Mouse (Mus musculus): ENCODE data around the gene Spag8.

Spag8 gene

GRCm38 (mm10) chr4:43655656-43656338, 2.4 kb upstream of the Spag8 start:
- in situ Hi-C loops (cut with MboI, MseI) = loop anchor here (5.0 to 10.0 kb wide), 2 partner anchors 78 to 231 kb away; partner anchors contain the start of genes Fam166b, Gba2 and Rgp1

DNA sequence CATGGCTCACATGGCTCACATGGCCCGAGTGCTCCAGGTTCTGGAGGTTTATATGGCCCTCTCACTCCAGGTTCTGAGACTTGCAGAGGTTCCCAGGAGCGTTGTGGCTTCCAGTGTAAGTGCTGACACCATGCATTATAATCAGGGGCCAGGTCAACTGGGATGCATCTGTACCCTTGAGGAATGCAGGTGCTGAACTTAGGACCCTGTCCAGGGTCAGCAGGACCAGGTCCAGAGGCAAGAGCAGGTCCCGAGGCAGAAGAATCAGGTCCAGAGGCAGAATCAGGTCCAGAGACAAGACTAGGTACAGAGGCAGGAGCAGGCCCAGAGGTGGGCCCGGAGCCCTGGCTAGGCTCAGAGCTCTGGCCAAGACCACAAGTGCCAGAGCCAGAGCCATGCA, 668 bp downstream of the Spag8 start:
- in situ Hi-C loops (cut with MboI, MseI) = loop anchor here (10.0 kb wide), 1 partner anchor 228 kb away; the partner anchor contains the start of gene Fam166b

- in situ Hi-C loops (cut with MboI, MseI) = loop anchor here (10.0 kb wide), 1 partner anchor 225 kb away; the partner anchor contains the start of gene Fam166b
These were observed 3.6 kb downstream of the Spag8 start for GRCm38 (mm10) chr4:43649783-43650182.

DNA sequence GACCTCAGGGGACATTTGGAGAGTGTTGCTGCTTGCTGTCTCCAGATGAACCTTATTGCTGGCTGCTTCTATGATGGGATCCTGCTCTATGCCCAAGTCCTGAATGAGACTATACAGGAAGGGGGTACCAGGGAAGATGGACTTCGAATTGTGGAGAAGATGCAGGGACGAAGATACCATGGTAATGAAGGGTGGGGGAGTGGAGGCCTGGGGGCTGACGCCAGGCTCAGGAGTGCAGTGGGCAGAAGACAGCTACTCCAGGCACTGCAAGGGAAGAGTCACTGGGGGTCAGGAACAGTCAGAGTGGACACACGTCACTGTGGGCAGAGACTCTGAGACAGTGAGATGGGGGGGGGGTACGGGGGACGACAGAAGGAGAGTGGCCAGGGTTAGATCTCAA, 12.9 kb downstream of the Spag8 start:
- in situ Hi-C loops (cut with MboI, MseI) = no loop called here

DNA sequence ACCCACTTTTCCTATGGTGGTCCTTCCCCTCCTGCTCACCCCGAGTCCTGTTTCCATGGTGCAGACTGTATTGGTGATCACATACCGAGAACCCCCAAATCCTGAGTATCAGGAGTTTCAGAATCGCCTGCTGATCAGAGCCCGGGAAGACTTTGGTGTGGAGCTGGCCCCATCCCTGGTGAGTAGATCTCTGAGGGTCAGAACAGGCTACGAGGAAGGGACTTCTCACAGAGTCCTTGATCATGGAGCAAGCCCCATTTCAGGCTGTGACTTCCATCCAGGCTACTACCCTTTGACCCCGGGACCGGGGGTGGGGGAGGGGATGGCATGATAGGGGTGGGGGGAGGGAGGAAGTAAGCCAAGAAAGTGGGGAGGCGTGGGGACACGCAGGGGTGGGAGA, 13.3 kb downstream of the Spag8 start:
- in situ Hi-C loops (cut with MboI, MseI) = no loop called here

- in situ Hi-C loops (cut with MboI, MseI) = loop anchor here (5.0 kb wide), 1 partner anchor 81 kb away; no protein-coding TSS in a partner anchor
These were observed 16.6 kb downstream of the Spag8 start for GRCm38 (mm10) chr4:43636751-43637150.

DNA sequence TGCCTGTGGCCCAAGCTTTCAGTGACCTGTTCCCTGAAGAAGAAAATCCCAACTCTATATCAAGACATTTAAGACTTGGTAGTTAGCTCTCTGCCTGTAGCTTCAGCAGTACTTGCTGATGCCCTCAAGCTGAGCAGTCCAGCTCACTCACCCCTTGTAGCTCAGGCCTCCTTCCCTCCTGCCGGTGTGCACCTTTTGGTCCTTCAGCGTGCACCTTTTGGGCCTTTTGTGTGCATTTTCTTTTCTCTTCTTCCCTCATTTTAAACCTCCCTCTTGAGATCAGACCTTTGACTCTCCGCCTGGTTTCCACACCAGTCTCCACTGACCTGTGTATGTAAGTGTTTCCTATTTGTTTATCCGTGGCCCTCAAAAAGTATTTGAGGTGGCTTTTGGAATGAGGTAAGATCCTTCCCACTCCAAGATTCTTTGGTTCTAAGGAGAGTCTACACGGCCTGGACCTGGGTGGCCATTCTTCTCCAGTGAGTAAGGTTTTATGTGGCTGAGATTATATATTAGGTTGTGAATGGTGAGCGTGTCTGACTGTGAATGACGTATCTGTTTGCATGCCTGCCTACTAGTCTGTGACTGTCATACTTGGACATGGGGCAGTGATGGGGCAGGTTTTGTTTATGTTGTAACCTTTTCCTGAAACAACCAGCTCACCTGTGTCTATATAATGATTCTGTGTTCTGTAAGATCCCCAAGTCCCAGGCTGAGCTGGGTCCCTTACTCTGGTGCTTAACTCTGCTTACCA, 18.6 kb downstream of the Spag8 start:
- in situ Hi-C loops (cut with MboI, MseI) = loop anchor here (5.0 kb wide), 1 partner anchor 83 kb away; no protein-coding TSS in a partner anchor

DNA sequence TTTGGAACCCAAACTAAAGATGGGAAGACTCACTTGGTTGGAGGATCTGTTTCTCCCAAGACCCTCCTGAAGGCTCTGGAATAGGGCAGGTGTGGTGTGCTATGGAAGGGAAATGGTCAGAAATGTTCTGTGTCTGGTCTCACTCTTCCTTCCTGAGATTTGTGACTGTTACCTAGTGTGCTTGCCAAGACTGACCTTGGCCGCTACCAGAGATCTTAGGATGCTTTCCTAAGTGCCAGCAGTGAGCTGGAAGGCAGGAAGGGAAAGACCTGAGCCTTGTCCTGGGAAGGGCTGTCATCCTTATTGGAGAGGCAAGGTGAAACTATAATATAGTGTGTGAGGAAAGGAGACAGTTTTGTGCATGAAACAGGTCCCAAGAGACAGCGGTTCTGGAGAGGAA, 19.7 kb downstream of the Spag8 start:
- in situ Hi-C loops (cut with MboI, MseI) = no loop called here

DNA sequence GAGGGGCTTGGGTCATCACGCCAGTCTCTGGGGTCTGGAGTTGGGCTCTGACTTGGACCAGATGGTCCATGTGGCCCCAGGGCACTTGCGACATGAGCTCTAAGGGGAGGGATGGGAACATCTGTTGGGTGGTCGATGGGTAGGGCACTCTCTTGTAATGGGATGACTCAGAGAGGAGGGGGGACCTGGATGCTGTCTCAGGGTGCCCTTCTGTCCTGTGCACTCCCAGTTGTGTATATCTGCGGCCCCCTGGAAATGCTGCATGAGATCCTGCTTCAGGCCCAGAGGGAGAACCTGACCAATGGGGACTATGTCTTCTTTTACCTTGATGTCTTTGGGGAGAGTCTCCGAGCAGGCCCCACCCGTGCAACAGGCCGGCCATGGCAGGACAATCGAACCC, 20.1 kb downstream of the Spag8 start:
- in situ Hi-C loops (cut with MboI, MseI) = no loop called here

GRCm38 (mm10) chr4:43631956-43632920, 21.2 kb downstream of the Spag8 start:
- in situ Hi-C loops (cut with MboI, MseI) = no loop called here

GRCm38 (mm10) chr4:43631046-43631955, 22.1 kb downstream of the Spag8 start, which contains the start of gene Npr2:
TSS of gene Npr2 (plus strand) at chr4:43631935.
- in situ Hi-C loops (cut with MboI, MseI) = no loop called here

GRCm38 (mm10) chr4:43630671-43631045, 22.7 kb downstream of the Spag8 start:
- in situ Hi-C loops (cut with MboI, MseI) = no loop called here

GRCm38 (mm10) chr4:43630030-43630581, 23.3 kb downstream of the Spag8 start:
- in situ Hi-C loops (cut with MboI, MseI) = no loop called here

DNA sequence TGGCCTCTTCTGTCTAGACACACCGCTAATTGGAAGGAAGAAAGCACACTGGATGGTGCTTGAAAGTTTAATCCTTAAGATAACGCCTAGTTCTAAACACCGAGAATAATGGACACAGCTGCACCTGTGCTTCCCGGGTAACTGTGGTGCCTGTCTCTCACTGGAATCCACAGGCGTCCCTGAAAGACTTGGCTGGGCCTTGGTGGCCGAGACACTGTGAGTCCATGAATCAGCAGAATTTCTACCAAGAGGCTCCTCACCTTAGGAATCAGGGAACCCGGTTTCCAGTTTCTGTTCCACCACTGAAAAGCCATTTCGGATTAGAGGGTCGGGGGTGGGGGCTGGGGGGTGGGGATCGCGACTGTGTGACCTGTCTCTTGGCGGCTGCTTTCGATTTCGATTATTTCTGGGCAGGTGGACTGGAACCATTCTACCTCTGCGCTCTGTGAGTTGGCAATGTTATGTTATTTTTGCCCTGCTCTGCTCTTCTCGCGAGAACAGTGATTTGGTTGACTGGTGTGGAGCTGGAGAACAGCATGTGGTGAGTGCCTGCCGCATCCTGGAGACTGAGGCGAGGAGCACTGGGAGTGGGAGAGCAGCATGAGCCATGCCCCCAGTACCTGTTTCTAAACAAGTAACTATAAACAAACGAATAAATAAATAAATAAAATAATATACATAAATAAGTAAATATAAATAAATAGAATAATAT, 24.1 kb downstream of the Spag8 start:
- in situ Hi-C loops (cut with MboI, MseI) = no loop called here

- in situ Hi-C loops (cut with MboI, MseI) = no loop called here
These were observed 33.1 kb downstream of the Spag8 start for GRCm38 (mm10) chr4:43620146-43620778.

- in situ Hi-C loops (cut with MboI, MseI) = no loop called here
These were observed 40.2 kb downstream of the Spag8 start for GRCm38 (mm10) chr4:43613060-43613730.

DNA sequence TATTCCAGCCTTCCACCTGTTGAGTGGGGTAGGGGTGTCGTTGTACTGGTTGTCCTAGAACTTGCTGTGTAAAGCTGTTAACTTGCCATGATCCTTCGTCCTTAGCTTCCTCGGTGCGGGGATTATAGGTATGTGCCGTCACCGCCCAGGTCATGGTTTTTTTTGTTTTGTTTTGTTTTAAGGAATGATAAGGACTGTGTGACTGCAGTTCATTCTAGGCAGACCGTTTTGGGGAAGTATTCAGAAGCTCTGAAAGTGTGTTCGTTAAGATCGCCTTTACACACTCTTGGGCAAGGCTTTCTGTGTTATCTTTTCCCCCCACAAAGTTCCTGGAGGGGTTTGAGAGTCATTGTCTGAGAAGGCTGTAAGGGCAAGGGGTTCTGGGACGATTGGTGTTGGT, 40.9 kb downstream of the Spag8 start:
- in situ Hi-C loops (cut with MboI, MseI) = no loop called here

Measured in regulatory T cell (primary cell).